Mouse (Mus musculus): ENCODE measurements around the gene Ap3b1. TPM values are rescaled to one million over a fixed set of nuclear protein-coding genes. Genes with fewer than 3 reads are reported as not detected.

Gene Ap3b1
- 33.8 and 38.9 TPM in 2 replicates for polyA plus RNA-seq (2012; rRNA removed)

GRCm38 (mm10) chr13:94358401-94359265 lies at the start of gene Ap3b1:
Gene Ap3b1, plus strand, starts transcription at chr13:94358960.

Other genes starting within 250 kb of the Ap3b1 start
- gene Scamp1, start 73.1 kb upstream of the Ap3b1 start, polyA plus RNA-seq (2012; rRNA removed): 58.9 and 61.7 TPM in 2 replicates